Mouse (Mus musculus) spleen, adult 10 weeks (tissue): ENCODE results near the gene Dnttip2. TPM values are rescaled to one million over a fixed set of nuclear protein-coding genes. Genes with fewer than 3 reads are reported as not detected.

ENCODE experiments used
- polyA plus RNA-seq: library from polyadenylated mRNA; stranded (reverse); fragments of 350-450 nt; fragmentation: Illumina TruSeq; extraction: RNeasy Lipid Tissue Mini Kit (QIAGEN cat#74804); gene quantifications from one replicate; pipeline ENCODE4 v1.2.3, GENCODE M21; 2015; ENCODE audit warnings: low replicate concordance; ENCODE audit not compliant: insufficient read depth

Dnttip2 gene
- polyA plus RNA-seq, result 76.9 TPM

DNA sequence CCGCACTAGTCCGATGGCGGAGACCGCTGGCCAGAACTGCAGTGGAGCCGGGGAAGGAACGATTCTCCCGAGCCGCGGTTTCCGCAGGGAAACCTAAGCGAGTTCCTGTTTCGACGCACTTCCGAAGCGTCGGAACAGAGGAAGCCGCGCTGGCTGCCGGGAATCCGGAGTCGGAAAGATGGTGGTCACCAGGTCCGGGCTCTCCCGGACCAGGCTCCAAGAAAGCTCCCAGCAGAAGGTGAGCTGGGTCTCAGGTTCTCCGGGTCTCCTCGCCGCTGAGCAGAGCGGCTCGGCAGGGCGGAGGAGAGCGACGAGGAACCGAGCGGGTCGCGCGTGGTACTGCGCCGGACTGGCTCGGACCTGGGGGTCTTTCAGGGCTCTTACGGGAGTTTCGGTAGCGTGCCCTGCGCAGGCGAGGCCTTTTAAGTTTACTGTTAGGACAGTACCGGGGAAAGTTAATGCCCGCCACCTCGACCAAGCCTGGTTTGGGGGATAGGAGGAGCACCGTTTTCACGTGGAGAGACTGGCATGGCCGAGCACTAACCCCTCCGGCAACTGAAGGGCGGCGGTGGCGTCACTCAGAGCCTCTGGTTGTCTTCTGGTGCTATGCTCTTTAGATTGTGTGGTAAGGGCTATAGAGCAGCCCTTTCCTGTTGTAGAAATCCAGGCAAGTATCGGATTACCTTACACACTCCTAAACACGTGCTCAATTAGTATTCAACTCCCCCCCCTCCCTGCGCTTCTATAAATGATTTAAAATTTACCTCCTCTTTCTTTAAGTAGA is at the start of gene Dnttip2:
Gene Dnttip2, plus strand, starts transcription at position 148 of the 784 bp plus-strand sequence.

DNA sequence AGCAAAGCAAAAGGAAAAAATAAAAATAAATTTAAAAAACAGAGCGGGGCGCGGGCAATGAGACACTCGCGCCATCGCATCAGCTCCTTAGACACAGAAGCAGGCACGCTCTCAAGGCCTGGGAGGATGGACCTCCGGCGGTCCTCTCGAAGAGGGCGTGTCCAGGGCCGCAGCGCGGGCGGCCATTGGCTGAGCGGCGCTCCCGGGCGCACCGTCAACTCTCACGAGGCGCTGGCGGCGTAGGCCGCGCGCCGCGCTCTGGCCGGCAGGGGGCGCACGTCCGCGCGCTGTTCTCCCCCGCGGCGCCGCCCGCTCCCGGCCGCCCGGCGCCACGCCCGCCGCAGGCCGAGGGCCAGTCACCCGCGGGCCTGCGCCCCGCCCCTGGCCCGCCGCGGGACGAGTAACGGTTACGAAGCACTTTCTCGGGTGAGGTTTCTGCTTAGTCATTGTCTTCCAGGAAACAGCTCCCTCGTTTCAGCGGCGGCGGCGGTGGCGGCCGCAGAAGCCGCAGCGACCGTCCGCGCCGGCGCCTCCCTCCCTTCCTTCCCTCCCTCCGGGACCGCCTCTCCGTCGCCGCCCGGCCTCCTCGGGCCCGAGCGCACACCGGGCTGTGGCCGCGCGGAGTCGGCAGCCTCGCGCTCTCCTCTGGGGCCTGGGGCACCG is 28.8 kb upstream of the Dnttip2 start, which contains the start of gene Gclm:
Gene Gclm, plus strand, starts transcription at position 343 of the 663 bp plus-strand sequence.

DNA sequence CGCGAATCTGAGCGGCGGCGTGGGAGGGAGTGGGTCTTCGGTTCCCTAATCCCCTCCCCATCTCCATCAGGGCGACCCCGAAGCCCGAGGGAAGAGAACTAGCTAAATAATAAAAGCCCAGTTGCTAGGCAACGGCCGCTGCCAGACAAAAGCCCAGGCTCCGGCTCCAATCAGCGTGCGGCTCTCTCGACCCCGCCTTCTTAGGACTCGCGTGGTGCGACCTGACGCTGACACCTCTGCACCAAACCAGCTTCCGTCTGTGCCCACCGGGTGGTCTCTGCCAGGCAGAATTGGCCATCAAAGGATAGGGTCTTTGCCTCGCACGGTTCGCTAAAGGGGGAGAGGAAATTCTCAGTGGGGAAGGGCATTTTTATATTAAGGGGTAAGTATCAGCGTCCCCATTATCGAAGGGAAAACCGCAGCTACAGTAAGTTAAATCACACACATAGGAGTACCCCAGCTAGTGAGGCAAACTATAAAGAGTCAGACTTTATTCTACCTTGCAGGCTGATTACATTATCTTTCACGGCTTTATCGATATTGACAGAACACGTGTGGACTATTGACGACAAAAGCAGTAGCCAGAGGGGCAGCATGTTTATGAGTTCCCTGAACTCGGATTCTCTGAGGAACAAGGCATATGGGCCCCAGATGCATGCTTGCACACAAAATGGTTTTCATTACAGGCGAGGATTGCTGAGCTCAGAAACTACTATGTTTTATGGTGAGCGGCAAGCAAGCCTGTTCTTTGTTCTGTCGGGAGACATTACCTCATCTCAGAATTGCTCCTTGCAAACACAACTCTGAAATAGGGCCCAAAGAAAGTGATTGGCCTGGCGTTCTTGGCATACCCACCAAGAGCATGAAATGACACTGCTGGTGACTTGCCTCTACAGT is 20.0 kb downstream of the Dnttip2 start, which contains the start of gene Bcar3:
Gene Bcar3, plus strand, starts transcription at position 183 of the 897 bp plus-strand sequence.

Other genes with a start within 250 kb of the Dnttip2 start
- 0.66 TPM for gene Abca4, start 229.9 kb upstream of the Dnttip2 start, polyA plus RNA-seq
- 86.6 TPM for gene Gclm, start 28.8 kb upstream of the Dnttip2 start, polyA plus RNA-seq
- gene Bcar3, start 19.7 kb downstream of the Dnttip2 start, polyA plus RNA-seq, result 30.8 TPM